Mouse (Mus musculus): ENCODE results near the gene Anp32e. TPM values are rescaled to one million over a fixed set of nuclear protein-coding genes. Genes with fewer than 3 reads are reported as not detected.

Gene Anp32e
- polyA plus RNA-seq, 1 experiment from 2014 or later: 50.1 TPM

DNA sequence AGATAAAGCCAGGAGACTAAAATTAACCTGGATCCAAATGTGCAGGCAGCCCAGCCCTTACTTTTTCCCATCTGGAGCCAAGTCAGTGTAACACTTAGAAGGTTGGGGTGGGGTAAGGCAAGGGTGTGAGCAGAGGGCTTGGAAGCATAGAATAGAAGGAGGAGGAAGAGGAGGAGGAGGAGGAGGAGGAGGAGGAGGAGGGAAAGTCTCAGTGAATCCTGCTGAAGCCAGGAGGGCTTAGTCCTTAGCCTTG, 26.7 kb upstream of the Anp32e start:
- DNase-seq (no peak), ATAC-seq (ENCODE audit: low FRiP score, low TSS enrichment) (no peak)
- H3K4me3 ChIP-seq (replicated peaks; ENCODE audit: low read depth, low read length): no peak overlapping the region
- no peak overlapping the region for H3K27ac ChIP-seq (replicated peaks; ENCODE audit: low read depth, low read length)
- peaks cover 8% of the 10 kb centered on the region; the same call in 1 of the 2 replicates for H3K36me3 ChIP-seq (ENCODE audit: control insufficient read depth, insufficient read depth, low read length)
- no peaks in the 10 kb centered on the region for H3K27me3 ChIP-seq (ENCODE audit: control insufficient read depth, insufficient read depth, low read length)
- H3K9ac ChIP-seq (replicated peaks; ENCODE audit: low read length): no peak overlapping the region
- peaks cover 12% of the 10 kb centered on the region for H3K4me1 ChIP-seq (ENCODE audit: control insufficient read depth, insufficient read depth, low read length)
- no peaks in the 10 kb centered on the region for H3K9me3 ChIP-seq (ENCODE audit: control insufficient read depth, low read length)
- H3K4me2 ChIP-seq (ENCODE audit: low read length): no peak overlapping the region

DNA sequence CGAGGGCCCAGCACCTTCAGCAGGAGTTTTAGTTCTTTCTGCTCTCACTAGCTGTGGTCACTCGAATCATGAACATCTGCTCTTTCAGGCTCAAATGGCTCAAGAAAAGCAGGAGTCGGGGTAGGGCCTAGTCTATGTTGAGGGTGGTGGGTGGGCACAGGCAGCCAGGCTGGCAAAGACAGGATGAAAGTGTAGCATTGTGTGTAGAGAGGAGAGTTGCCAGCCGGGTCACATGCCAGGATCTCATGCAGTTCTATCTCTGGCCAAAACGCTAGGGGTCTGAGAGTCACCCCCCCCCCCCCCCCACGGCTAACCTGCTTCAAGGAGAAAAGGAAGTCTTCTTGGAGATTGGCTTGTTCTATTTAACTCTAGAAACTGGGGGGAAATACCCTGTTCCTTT, 26.4 kb upstream of the Anp32e start:
- no peak overlapping the region for H3K9ac ChIP-seq (replicated peaks; ENCODE audit: low read length)
- no peaks in the 10 kb centered on the region for H3K27me3 ChIP-seq (ENCODE audit: control insufficient read depth, insufficient read depth, low read length)
- no peak overlapping the region; the same call in 1 of the 2 replicates for H3K4me2 ChIP-seq (ENCODE audit: low read length)
- ATAC-seq (ENCODE audit: low FRiP score, low TSS enrichment): no peak
- WGBS: 27% methylated on average over 6 of the region's 6 CpGs
- H3K9me3 ChIP-seq (ENCODE audit: control insufficient read depth, low read length): no peaks in the 10 kb centered on the region
- H3K27ac ChIP-seq (replicated peaks; ENCODE audit: low read depth, low read length): no peak overlapping the region
- DNase-seq: no peak
- H3K4me1 ChIP-seq (ENCODE audit: control insufficient read depth, insufficient read depth, low read length): peaks cover 12% of the 10 kb centered on the region
- H3K36me3 ChIP-seq (ENCODE audit: control insufficient read depth, insufficient read depth, low read length): peaks cover 7% of the 10 kb centered on the region; the same call in 1 of the 2 replicates
- H3K4me3 ChIP-seq (replicated peaks; ENCODE audit: low read depth, low read length): no peak overlapping the region

DNA sequence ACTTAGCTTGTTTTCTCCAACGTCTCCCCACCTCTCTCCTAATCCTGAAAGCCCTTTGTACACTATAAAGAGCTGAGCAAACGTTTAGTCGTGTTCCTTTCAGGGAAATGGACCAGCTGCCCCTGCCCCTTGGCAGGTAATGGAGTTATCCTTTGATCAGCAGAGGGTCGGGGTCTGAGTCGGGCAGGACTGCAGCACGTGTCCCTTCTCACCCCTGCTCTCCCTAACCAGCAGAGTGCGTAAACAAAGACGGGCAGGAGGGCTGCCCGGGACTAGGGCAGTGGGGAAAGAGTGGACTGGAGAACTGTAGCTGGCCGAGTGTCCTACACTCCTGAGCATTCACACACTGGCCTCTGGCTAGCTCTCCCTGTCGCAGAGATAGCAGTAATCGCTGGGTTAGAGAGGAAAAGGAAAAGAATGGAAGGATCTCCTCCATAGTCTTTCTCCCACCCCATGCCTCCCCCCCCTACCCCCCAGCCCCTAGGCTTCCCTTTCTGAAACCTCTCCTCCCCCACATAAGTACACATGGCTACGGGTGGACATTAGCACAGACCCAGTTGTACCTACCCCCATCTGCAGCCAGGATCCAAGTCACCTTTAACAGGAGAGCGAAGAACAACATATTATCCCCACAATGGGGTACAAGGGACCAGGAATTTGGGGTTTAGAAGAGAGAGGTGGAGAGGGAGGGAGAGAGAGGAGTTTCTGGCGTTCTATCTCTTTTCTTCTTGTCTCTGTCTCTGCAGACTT, 25.1 kb upstream of the Anp32e start:
- no peaks in the 10 kb centered on the region for H3K36me3 ChIP-seq (ENCODE audit: control insufficient read depth, insufficient read depth, low read length)
- peak overlapping the region; percentile 13; the same call in 1 of the 2 replicates for H3K4me3 ChIP-seq (replicated peaks; ENCODE audit: low read depth, low read length)
- no peaks in the 10 kb centered on the region for H3K9me3 ChIP-seq (ENCODE audit: control insufficient read depth, low read length)
- no peak for DNase-seq
- ATAC-seq (ENCODE audit: low FRiP score, low TSS enrichment): no peak
- no peaks in the 10 kb centered on the region for H3K27me3 ChIP-seq (ENCODE audit: control insufficient read depth, insufficient read depth, low read length)
- 1% methylated on average over 15 of the region's 15 CpGs for WGBS
- H3K4me2 ChIP-seq (ENCODE audit: low read length): peak overlapping the region; percentile 53
- peak overlapping the region; percentile 24; the same call in 1 of the 2 replicates for H3K9ac ChIP-seq (replicated peaks; ENCODE audit: low read length)
- no peak overlapping the region for H3K27ac ChIP-seq (replicated peaks; ENCODE audit: low read depth, low read length)
- H3K4me1 ChIP-seq (ENCODE audit: control insufficient read depth, insufficient read depth, low read length): peaks cover 12% of the 10 kb centered on the region

DNA sequence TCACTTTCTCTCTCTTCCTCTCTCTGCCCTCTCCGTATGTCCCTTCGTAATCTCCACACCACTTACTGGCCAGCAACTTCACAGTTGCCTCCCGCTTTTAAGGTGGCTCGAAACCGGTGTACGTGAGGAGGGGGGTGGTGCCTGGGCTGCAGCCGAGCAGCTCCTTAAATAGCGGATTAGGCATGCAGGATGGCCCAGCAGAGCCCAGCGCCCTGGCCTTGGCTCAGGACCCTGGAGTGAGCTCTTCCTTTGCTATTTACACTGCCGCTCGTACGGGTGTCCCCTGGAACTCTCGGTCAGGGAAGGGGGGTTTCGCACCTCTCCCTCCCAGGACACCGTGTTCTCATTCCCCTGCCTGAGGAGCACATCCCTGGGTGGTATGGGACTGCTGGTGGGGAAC, 24.5 kb upstream of the Anp32e start, which contains the start of gene Car14:
Car14 (minus strand) TSS at position 124 of the 400 bp plus-strand sequence.
- H3K27ac ChIP-seq (replicated peaks; ENCODE audit: low read depth, low read length): no peak within 1 kb of the TSS
- DNase-seq (peak; percentile 34), ATAC-seq (ENCODE audit: low FRiP score, low TSS enrichment) (peak; percentile 40; the same call in 1 of the 2 replicates)
- no peaks in the 10 kb centered on the region for H3K36me3 ChIP-seq (ENCODE audit: control insufficient read depth, insufficient read depth, low read length)
- H3K27me3 ChIP-seq (ENCODE audit: control insufficient read depth, insufficient read depth, low read length): no peaks in the 10 kb centered on the region
- WGBS: under 1% methylated on average over 15 of the region's 15 CpGs
- H3K4me1 ChIP-seq (ENCODE audit: control insufficient read depth, insufficient read depth, low read length): peaks cover 12% of the 10 kb centered on the region
- peak within 1 kb of the TSS; percentile 36; the same call in 1 of the 2 replicates for H3K9ac ChIP-seq (replicated peaks; ENCODE audit: low read length)
- no peaks in the 10 kb centered on the region for H3K9me3 ChIP-seq (ENCODE audit: control insufficient read depth, low read length)
- H3K4me2 ChIP-seq (ENCODE audit: low read length): peak within 1 kb of the TSS; percentile 53
- peak within 1 kb of the TSS; percentile 27 for H3K4me3 ChIP-seq (replicated peaks; ENCODE audit: low read depth, low read length)

DNA sequence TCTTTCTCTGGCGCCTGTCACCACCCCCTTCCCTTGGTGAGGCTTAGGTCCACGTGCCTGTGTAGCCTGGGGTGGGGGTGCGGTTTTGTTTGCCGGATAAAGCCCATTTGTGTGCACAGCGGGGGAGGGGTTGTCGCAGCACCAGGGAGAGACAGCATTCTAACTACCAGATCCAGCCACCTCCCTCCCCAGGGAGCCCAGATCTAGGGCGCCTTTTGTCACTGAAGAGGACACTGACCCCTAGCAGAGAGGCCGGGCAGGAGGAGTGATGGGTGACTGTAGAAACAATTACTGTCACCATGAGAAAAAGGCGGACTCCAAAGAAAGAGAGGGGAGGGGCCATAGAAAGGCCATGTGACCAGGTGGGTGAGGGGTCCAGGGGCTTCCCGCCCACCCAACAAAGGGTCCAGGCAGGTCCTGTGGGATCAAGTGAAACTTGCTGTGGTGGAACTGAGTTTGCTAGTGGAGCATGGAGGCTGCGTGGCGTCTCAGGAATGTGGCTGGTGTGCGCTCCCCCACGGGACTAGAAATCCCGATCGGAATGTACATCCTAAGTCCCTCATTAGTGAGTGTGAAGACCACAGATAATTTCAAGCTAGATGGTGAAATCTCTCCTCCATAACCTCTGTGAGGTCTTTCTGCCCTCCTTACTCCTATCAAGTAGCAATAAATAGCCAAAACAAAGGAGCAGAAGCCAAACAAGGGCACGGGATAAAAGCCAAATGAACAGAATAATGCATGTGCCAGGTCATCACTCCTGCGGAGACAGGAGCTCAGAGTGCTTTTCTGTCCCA, 23.7 kb upstream of the Anp32e start:
- peak; percentile 64 for DNase-seq
- H3K27ac ChIP-seq (replicated peaks; ENCODE audit: low read depth, low read length): no peak overlapping the region

DNA sequence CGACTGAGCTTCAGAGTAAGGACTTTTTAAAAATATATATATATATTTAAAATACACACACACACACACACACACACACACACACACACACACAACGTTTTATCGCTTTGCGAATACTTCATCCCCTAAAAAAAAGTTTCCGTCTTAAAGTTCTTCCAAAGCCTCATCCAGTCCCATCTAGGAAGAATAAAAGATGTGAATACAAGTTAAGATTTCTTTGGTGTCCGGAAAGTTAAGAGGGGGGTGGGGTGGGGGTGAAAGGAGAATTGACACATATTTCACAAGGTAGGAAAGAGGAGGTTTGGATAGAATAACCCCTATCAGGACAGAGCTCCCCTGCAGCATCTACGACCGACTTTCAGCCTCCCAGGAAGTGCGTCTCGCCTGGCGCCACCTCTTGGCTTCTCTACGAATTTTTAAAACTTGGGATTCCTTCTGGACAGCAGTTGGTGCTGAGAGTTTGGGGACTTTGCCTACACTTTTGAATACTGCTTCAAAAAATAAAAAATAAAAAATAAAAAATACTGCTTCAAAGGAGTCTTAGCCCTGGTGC, 23.0 kb upstream of the Anp32e start:
- Histone ChIP-seq H3K27me3 (ENCODE audit: control insufficient read depth, insufficient read depth, low read length) (no peaks in the 10 kb centered on the region), H3K9me3 (ENCODE audit: control insufficient read depth, low read length) (no peaks in the 10 kb centered on the region), H3K9ac (replicated peaks; ENCODE audit: low read length) (no peak overlapping the region), H3K4me3 (replicated peaks; ENCODE audit: low read depth, low read length) (peak overlapping the region; percentile 27; the same call in 1 of the 2 replicates), H3K27ac (replicated peaks; ENCODE audit: low read depth, low read length) (no peak overlapping the region), H3K4me1 (ENCODE audit: control insufficient read depth, insufficient read depth, low read length) (peaks cover 12% of the 10 kb centered on the region), H3K36me3 (ENCODE audit: control insufficient read depth, insufficient read depth, low read length) (no peaks in the 10 kb centered on the region), H3K4me2 (ENCODE audit: low read length) (peak overlapping the region; percentile 53)
- ATAC-seq (ENCODE audit: low FRiP score, low TSS enrichment): no peak
- peak; percentile 74 for DNase-seq
- under 1% methylated on average over 12 of the region's 12 CpGs for WGBS

More for the DNA sequence above, 23.7 kb upstream of the Anp32e start:
- Histone ChIP-seq H3K27me3 (ENCODE audit: control insufficient read depth, insufficient read depth, low read length) (no peaks in the 10 kb centered on the region), H3K4me3 (replicated peaks; ENCODE audit: low read depth, low read length) (peak overlapping the region; percentile 27), H3K9me3 (ENCODE audit: control insufficient read depth, low read length) (no peaks in the 10 kb centered on the region), H3K4me2 (ENCODE audit: low read length) (peak overlapping the region; percentile 53), H3K4me1 (ENCODE audit: control insufficient read depth, insufficient read depth, low read length) (peaks cover 12% of the 10 kb centered on the region), H3K36me3 (ENCODE audit: control insufficient read depth, insufficient read depth, low read length) (no peaks in the 10 kb centered on the region), H3K9ac (replicated peaks; ENCODE audit: low read length) (peak overlapping the region; percentile 32; the same call in 1 of the 2 replicates)
- WGBS: under 1% methylated on average over 18 of the region's 18 CpGs
- peak; percentile 46 for ATAC-seq (ENCODE audit: low FRiP score, low TSS enrichment)

DNA sequence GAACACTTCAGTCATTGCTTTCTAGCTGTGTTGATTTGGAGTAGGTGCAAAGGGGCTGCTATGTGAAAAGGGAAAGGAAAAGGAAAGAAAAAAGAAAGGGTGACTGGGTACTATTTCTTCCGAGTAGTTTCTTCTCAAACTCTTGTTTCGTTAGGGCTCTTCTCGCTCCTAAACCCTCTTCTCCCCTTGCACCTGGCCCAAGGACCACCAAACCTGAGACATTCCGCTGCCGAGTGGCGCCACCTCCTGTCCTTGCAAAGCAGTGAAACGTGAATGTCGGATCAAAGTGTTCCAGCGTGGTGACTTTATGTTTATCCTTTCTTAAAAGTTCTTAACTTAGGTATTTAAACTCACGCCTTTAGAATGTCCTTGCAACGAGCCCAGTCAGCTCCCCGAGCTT, 22.2 kb upstream of the Anp32e start:
- under 1% methylated on average over 12 of the region's 12 CpGs for WGBS

DNA sequence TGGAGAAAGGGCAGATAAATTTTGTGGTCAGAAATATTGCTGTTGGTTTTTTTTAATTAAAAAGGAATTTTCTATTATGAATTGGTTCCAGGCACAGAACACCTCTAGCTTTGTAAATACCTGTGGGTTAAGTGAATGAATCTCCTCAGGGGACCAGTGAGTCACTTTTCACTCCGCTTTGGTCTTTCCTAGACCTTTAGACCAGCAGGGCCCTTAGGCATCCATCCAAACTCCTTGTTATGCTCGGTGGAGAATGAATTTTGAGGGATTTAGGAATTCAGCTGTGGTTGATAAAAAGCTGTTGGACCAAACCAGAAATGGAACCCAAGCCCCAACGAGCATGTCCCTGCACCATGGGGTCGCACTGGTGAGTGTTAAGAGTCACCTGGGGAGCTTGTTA, 21.4 kb upstream of the Anp32e start:
- no peaks in the 10 kb centered on the region for H3K36me3 ChIP-seq (ENCODE audit: control insufficient read depth, insufficient read depth, low read length)
- no peak overlapping the region for H3K9ac ChIP-seq (replicated peaks; ENCODE audit: low read length)

More for the DNA sequence above, 22.2 kb upstream of the Anp32e start:
- Histone ChIP-seq H3K9ac (replicated peaks; ENCODE audit: low read length) (no peak overlapping the region), H3K4me1 (ENCODE audit: control insufficient read depth, insufficient read depth, low read length) (peaks cover 12% of the 10 kb centered on the region), H3K36me3 (ENCODE audit: control insufficient read depth, insufficient read depth, low read length) (no peaks in the 10 kb centered on the region), H3K4me3 (replicated peaks; ENCODE audit: low read depth, low read length) (no peak overlapping the region), H3K27me3 (ENCODE audit: control insufficient read depth, insufficient read depth, low read length) (no peaks in the 10 kb centered on the region), H3K4me2 (ENCODE audit: low read length) (peak overlapping the region; percentile 53), H3K27ac (replicated peaks; ENCODE audit: low read depth, low read length) (no peak overlapping the region), H3K9me3 (ENCODE audit: control insufficient read depth, low read length) (no peaks in the 10 kb centered on the region)
- ATAC-seq (ENCODE audit: low FRiP score, low TSS enrichment) (no peak), DNase-seq (peak; percentile 77)

More for the DNA sequence above, 21.4 kb upstream of the Anp32e start:
- H3K27me3 ChIP-seq (ENCODE audit: control insufficient read depth, insufficient read depth, low read length): no peaks in the 10 kb centered on the region
- DNase-seq (no peak), ATAC-seq (ENCODE audit: low FRiP score, low TSS enrichment) (no peak)
- H3K4me3 ChIP-seq (replicated peaks; ENCODE audit: low read depth, low read length): no peak overlapping the region
- H3K4me2 ChIP-seq (ENCODE audit: low read length): no peak overlapping the region
- peaks cover 12% of the 10 kb centered on the region for H3K4me1 ChIP-seq (ENCODE audit: control insufficient read depth, insufficient read depth, low read length)
- H3K9me3 ChIP-seq (ENCODE audit: control insufficient read depth, low read length): no peaks in the 10 kb centered on the region
- WGBS: 50% methylated on average over 4 of the region's 4 CpGs
- no peak overlapping the region for H3K27ac ChIP-seq (replicated peaks; ENCODE audit: low read depth, low read length)
